Mouse (Mus musculus): ENCODE data around the gene Trf.

Trf gene

GRCm38 (mm10) chr9:103230151-103230951 is at the start of gene Trf, which contains the start of gene Gm20425:
Gene Trf (minus strand): TSS chr9:103230444.
Gene Gm20425 (minus strand): TSS chr9:103230307.
- in situ Hi-C loops (cut with MboI; ENCODE audit: low sequenced_read_pairs): no loop called here

GRCm38 (mm10) chr9:103276876-103277275 is 46.6 kb upstream of the Trf start:
- in situ Hi-C loops (cut with MboI; ENCODE audit: low sequenced_read_pairs): no loop called here

- in situ Hi-C loops (cut with MboI; ENCODE audit: low sequenced_read_pairs): no loop called here
These were observed 45.4 kb upstream of the Trf start for GRCm38 (mm10) chr9:103275676-103276075.

- in situ Hi-C loops (cut with MboI; ENCODE audit: low sequenced_read_pairs): no loop called here
These were observed 44.6 kb upstream of the Trf start for GRCm38 (mm10) chr9:103274819-103275218.

GRCm38 (mm10) chr9:103271104-103271503 is 40.9 kb upstream of the Trf start:
- in situ Hi-C loops (cut with MboI; ENCODE audit: low sequenced_read_pairs): no loop called here

- in situ Hi-C loops (cut with MboI; ENCODE audit: low sequenced_read_pairs): no loop called here
These were observed 35.5 kb upstream of the Trf start for GRCm38 (mm10) chr9:103265778-103266177.

- in situ Hi-C loops (cut with MboI; ENCODE audit: low sequenced_read_pairs): no loop called here
These were observed 22.7 kb upstream of the Trf start for GRCm38 (mm10) chr9:103252906-103253305.

DNA sequence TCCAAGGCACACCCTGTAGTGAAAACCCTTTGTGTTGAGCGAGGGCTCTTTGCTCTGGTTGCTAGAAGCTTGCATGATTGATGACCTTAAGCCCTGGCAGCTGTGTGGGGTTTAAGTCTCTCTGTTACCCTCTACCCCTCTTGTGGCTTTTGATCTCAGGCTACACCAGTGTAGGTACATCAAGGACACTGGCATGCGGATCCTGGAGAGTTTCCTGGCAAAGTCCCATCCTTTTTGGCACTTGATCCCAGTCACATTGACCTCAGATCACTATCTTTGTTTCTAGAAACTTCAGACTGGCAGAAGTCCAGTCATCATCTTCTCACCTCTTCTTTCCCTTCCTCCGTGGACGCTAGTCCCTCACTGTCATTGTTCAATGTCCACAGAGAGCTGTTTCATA is 18.4 kb upstream of the Trf start:
- in situ Hi-C loops (cut with MboI; ENCODE audit: low sequenced_read_pairs): no loop called here

- in situ Hi-C loops (cut with MboI; ENCODE audit: low sequenced_read_pairs): no loop called here
These were observed 16.4 kb upstream of the Trf start for GRCm38 (mm10) chr9:103246526-103247168.

GRCm38 (mm10) chr9:103243640-103244039 is 13.4 kb upstream of the Trf start:
- in situ Hi-C loops (cut with MboI; ENCODE audit: low sequenced_read_pairs): no loop called here

DNA sequence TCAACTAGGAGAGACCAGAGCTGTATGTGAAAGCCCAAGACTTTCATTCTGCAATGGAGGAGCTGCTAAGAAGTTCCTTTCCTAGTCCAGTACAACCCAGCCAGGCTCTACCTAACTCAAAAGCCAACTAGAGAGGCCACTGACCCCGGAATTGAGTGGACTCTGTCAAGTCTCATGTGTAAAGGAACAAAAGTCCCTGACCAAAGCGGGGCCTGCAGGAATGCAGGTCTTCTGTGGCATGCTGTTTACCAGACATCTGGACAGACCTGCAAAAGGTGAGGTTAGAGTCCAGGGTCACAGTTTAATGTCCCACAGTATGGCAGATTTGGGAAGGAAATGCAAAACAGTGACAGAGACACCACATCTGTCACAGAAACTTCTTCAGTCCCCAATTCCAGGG is 11.0 kb upstream of the Trf start:
- in situ Hi-C loops (cut with MboI; ENCODE audit: low sequenced_read_pairs): no loop called here

- in situ Hi-C loops (cut with MboI; ENCODE audit: low sequenced_read_pairs): no loop called here
These were observed 9.2 kb upstream of the Trf start for GRCm38 (mm10) chr9:103239471-103239870.

DNA sequence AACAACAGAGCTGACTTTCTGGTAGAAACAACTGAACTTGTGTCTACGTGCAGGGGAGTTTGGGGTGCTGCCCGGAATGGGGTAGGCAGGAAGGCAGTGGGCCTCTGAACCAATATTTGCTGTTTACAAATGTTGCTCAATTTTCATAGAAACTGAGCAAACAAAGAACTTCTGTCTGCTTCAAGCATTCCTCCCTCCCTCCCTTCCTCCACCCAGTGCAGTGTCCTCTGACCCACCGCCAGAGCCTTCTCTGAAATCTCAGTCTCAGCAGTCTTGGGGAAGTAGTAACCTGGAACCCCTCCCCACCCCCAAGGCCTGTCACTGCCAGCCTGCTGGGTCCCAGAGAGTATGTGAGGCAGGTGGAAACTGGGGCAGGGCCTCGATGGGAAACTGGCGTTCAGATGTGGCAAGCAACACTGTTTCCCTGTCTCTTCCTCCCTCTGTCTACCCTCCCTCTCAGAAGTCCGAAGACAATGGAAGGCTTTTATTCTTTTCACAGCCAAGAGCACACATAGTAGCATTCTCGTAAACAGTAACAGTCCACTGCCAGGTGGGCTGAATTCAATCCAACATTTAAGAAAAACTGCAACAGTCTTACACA is 4.4 kb upstream of the Trf start:
- in situ Hi-C loops (cut with MboI; ENCODE audit: low sequenced_read_pairs): no loop called here

GRCm38 (mm10) chr9:103234059-103234458 is 3.8 kb upstream of the Trf start:
- in situ Hi-C loops (cut with MboI; ENCODE audit: low sequenced_read_pairs): no loop called here

- in situ Hi-C loops (cut with MboI; ENCODE audit: low sequenced_read_pairs): no loop called here
These were observed 2.8 kb upstream of the Trf start for GRCm38 (mm10) chr9:103233006-103233395.

- in situ Hi-C loops (cut with MboI; ENCODE audit: low sequenced_read_pairs): no loop called here
These were observed 2.2 kb upstream of the Trf start for GRCm38 (mm10) chr9:103232232-103233005.

GRCm38 (mm10) chr9:103229037-103229867 is 992 bp downstream of the Trf start:
- in situ Hi-C loops (cut with MboI; ENCODE audit: low sequenced_read_pairs): loop anchor here (10.0 kb wide), 1 partner anchor 56 kb away; no protein-coding TSS in a partner anchor

GRCm38 (mm10) chr9:103228370-103229003 is 1.8 kb downstream of the Trf start:
- in situ Hi-C loops (cut with MboI; ENCODE audit: low sequenced_read_pairs): loop anchor here (10.0 kb wide), 1 partner anchor 56 kb away; no protein-coding TSS in a partner anchor

DNA sequence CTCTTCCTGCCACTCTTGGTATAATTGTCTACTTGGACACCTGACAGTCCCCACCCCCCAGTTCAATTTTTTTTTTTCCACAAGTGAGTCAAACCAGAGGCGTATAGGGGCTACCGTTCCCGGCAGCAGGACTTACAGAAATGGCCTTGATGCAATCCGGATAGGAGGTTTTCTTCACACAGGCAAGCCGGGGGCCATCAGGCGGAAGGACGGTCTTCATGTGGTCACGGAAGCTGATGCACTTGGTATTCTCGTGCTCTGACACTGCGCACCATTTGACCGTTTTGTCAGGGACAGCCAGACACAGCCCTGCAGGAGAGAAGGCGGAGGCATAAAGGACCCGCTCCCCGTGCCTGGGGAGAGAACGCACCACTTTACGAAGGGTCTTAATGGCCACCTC is 2.5 kb downstream of the Trf start:
- in situ Hi-C loops (cut with MboI; ENCODE audit: low sequenced_read_pairs): loop anchor here (10.0 kb wide), 1 partner anchor 57 kb away; no protein-coding TSS in a partner anchor

DNA sequence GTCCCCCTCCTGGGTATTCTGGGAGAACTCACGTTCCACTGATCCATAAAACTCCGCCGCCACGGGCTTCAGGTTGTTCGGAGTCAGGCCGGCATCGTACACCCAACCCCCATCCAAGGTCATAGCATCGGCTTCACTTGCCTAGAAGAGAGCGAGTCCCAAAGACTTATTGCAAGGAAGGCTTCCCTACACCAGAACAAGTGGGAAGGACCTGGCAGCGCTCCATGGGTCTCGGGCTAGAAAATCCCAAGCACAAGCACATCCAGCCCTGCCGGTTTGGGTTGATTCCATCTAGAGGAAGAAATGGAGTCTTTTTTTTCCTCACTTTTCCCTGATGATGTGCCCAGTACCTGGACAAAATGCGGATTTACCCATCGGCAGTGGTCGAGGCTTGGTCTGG is 3.4 kb downstream of the Trf start:
- in situ Hi-C loops (cut with MboI; ENCODE audit: low sequenced_read_pairs): loop anchor here (10.0 kb wide), 1 partner anchor 58 kb away; no protein-coding TSS in a partner anchor

All from CH12F3 (cell line).